Mouse (Mus musculus) ES-Bruce4 (cell line): Measurements from ENCODE around the gene Cyp24a1. TPM values are rescaled to one million over a fixed set of nuclear protein-coding genes. Genes with fewer than 3 reads are reported as not detected.

ENCODE experiments used
- H3K27ac ChIP-seq: 2 replicates; pipeline ENCODE4 v1.5.1; 2012; ENCODE audit warnings: low read length, inconsistent platforms; ENCODE audit not compliant: insufficient read depth
- H3K27me3 ChIP-seq: 2 replicates; pipeline ENCODE4 v1.6.1; 2012; ENCODE audit warnings: mild to moderate bottlenecking, low read length, inconsistent platforms; ENCODE audit not compliant: control insufficient read depth, poor library complexity, insufficient read depth, severe bottlenecking
- H3K36me3 ChIP-seq: 2 replicates; pipeline ENCODE4 v1.6.1; 2012; ENCODE audit warnings: inconsistent platforms, mild to moderate bottlenecking, low read length, moderate library complexity; ENCODE audit not compliant: control insufficient read depth, poor library complexity, insufficient read depth, severe bottlenecking
- H3K4me1 ChIP-seq: one replicate; pipeline ENCODE4 v1.8.1; 2011; ENCODE audit warnings: low read length; ENCODE audit not compliant: control insufficient read depth, insufficient read depth
- H3K4me3 ChIP-seq: 2 replicates; pipeline ENCODE4 v1.5.1; 2011; ENCODE audit warnings: low read depth, mild to moderate bottlenecking, low read length
- H3K9ac ChIP-seq: 2 replicates; pipeline ENCODE4 v1.6.1; 2012; ENCODE audit warnings: low read depth, mild to moderate bottlenecking, inconsistent platforms; ENCODE audit not compliant: poor library complexity, severe bottlenecking
- H3K9me3 ChIP-seq: replicated peaks from 2 replicates; pipeline ENCODE4 v1.6.1; 2012; ENCODE audit warnings: mild to moderate bottlenecking, low read length, inconsistent platforms; ENCODE audit not compliant: control insufficient read depth, poor library complexity, insufficient read depth, severe bottlenecking
- CTCF ChIP-seq: IDR thresholded peaks from one replicate; pipeline ENCODE4 v1.8.1; 2011; ENCODE audit warnings: low read depth, low read length
- EP300 ChIP-seq: IDR thresholded peaks from 2 replicates; pipeline ENCODE4 v1.6.1; 2011; ENCODE audit warnings: low read depth, low read length; ENCODE audit not compliant: insufficient read depth
- POLR2A ChIP-seq: IDR thresholded peaks from one replicate; pipeline ENCODE4 v1.8.1; 2011; ENCODE audit warnings: low read length; ENCODE audit not compliant: insufficient read depth
- polyA plus RNA-seq: library from polyadenylated mRNA; stranded (reverse); fragments of >200 nt; gene quantifications from 2 replicates; pipeline ENCODE4 v1.2.4, GENCODE M21; 2011; ENCODE audit warnings: low read depth; ENCODE audit not compliant: missing spikeins, insufficient read depth, insufficient read length

Cyp24a1 gene
- polyA plus RNA-seq, 1 experiment: not detected

DNA sequence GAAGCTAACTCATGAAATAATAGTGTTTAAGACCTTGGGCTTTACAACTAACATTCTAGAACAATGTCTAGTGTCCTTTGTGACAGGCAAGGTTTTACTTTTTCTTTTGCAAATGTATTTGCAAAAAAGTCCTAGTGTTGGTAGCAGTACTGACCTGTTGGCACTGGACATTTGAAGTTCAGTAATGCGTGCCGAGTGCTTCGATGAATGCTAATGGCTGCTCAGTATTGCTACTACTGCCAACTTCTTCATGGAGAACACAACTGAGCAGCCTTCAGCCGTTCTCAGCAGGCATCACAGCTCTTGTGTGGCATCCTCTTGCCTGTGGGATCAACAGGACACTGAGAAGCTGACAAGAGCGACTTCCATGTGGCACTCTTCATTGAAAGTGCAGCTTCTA lies 22.8 kb downstream of the Cyp24a1 start:
- Histone ChIP-seq H3K9ac (no peak overlapping the region), H3K27me3 (no peaks in the 10 kb centered on the region), H3K4me1 (peaks cover 1% of the 10 kb centered on the region), H3K9me3 (no peaks in the 10 kb centered on the region), H3K4me3 (no peak overlapping the region), H3K36me3 (no peaks in the 10 kb centered on the region), H3K27ac (no peak overlapping the region)
- TF ChIP-seq CTCF: no peak
- TF ChIP-seq EP300: no peak
- no peak for TF ChIP-seq POLR2A

DNA sequence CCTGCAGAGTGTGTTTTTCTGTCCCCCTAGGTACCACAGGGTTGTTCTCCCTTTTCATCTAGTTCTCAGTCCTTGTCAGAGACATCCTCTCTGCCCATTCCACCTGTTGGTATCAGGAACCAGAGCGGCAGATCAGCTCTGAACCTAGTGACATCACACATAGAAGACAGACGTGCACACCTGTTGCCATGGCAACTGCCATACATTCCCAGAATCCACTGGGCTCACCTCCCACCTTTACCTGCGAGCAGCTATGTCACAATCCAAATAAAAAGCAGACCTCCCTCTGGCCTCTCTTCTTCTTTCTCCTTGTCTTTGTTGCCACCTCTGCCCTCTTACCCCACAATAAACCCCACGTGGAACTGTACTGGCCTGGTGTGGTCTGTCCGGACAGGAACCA lies 26.4 kb downstream of the Cyp24a1 start:
- no peaks in the 10 kb centered on the region for H3K36me3 ChIP-seq
- peaks cover 1% of the 10 kb centered on the region for H3K4me1 ChIP-seq
- H3K27me3 ChIP-seq: no peaks in the 10 kb centered on the region
- no peak for TF ChIP-seq CTCF
- no peak for TF ChIP-seq POLR2A
- TF ChIP-seq EP300: no peak
- no peaks in the 10 kb centered on the region for H3K9me3 ChIP-seq
- H3K27ac ChIP-seq: no peak overlapping the region
- no peak overlapping the region for H3K9ac ChIP-seq
- H3K4me3 ChIP-seq: no peak overlapping the region

DNA sequence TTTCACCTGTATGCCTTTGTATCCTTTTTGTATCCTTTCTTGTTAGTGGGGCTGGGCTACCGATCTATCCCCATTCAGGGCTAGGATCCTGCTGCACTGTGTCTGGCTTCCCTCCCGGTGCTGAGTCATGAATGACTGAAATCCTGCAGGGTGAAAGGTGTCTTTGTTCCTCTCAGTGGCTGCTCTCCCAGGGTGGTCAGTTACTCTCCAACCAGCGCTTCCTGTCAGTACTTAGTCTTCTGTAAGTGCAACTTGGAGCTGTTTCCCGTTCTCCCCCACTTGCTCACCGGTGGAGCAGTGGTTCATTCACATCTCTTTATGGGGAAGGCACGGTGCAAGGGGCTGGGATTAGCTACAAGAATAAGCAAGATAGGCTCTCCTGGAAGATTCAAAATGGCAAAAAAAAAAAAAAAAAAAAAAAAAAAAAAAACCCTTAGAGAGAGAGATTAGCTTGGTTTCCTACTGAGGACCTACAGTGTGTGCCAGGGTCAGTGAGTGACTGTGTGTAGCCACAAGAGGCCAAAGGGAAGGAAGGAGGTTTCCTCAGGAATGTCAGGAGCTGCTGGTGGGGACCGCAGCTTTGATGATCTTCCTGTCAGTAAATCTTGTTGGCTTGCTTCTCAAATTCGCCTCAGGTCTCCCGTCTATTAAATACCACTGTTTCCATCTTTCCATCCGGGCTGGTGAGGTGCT lies 27.2 kb downstream of the Cyp24a1 start:
- TF ChIP-seq EP300 (peak; percentile 79), CTCF (no peak)
- Histone ChIP-seq H3K4me1 (peaks cover 1% of the 10 kb centered on the region), H3K36me3 (no peaks in the 10 kb centered on the region), H3K9ac (no peak overlapping the region), H3K27ac (peak overlapping the region; percentile 23; the same call in 1 of the 2 replicates), H3K9me3 (no peaks in the 10 kb centered on the region), H3K27me3 (no peaks in the 10 kb centered on the region), H3K4me3 (0 out of 2 replicates have a peak overlapping the region, but pooled peaks have one; percentile 2)

DNA sequence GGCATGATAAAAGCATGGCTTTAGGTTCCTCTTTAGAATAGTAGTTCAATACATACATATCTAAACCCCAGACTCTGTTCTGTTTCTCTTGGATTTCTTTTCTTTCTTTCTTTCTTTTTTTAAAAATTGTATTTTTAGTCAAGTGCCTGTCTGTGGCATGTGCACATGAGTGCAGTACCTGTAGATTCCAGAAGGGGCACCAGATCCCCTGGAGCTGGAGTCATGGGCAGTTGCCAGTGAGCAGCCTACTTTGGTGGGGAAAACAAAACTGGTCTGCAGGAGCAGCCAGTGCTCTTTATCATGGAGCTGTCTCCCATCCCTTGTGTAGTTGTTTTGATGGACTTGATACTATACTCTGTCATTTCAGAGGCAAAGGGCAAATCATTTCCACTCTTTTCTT lies 28.9 kb downstream of the Cyp24a1 start:
- Histone ChIP-seq H3K36me3 (no peaks in the 10 kb centered on the region), H3K27ac (no peak overlapping the region), H3K4me3 (no peak overlapping the region), H3K4me1 (peaks cover 1% of the 10 kb centered on the region), H3K9ac (no peak overlapping the region), H3K9me3 (no peaks in the 10 kb centered on the region), H3K27me3 (no peaks in the 10 kb centered on the region)
- TF ChIP-seq POLR2A (no peak), CTCF (peak; percentile 47)

DNA sequence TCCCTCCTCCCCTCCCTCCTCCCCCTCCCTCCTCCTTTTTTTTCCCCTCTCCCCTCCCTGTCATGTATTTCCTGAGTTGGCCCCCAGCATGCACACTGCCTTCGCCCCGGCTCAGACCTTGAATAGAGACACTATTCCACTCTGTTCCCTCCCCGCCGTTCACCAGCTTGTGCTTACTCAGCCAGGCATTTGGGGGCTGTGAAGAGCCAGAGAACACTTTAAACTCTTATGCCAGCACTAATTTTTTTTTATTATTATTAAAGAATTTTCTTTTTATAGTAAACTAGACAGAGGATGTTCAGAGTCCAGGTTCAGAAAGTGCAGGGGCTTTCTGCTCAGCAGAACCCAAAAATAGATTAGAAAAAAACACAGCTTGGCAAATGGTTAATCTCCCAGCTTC lies 32.1 kb downstream of the Cyp24a1 start:
- Histone ChIP-seq H3K27me3 (no peaks in the 10 kb centered on the region), H3K36me3 (no peaks in the 10 kb centered on the region), H3K4me1 (no peaks in the 10 kb centered on the region), H3K9me3 (no peaks in the 10 kb centered on the region), H3K9ac (no peak overlapping the region), H3K27ac (no peak overlapping the region), H3K4me3 (no peak overlapping the region)
- TF ChIP-seq CTCF (no peak), EP300 (no peak), POLR2A (no peak)

DNA sequence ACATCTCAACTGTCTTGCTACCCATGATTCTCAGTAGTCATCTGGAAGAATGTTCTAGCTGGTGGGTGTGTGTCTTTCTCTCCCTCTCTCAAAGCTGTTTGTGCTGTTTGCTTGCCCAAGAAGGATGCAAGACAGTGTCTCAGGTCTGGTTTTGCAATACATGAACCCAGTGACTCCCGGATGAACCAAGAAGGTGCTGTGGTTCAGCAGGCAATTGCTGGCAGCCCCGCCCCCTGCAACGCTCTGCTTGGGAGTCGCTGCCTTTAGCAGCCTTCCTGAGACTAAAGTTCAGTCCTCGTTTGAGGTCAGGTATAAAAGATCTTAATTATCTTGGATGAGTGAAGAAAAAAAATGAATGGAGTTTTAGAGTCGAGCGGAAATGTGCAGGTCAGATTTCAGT lies 35.3 kb downstream of the Cyp24a1 start:
- Histone ChIP-seq H3K36me3 (no peaks in the 10 kb centered on the region), H3K4me1 (no peaks in the 10 kb centered on the region), H3K9ac (no peak overlapping the region), H3K4me3 (no peak overlapping the region), H3K27me3 (no peaks in the 10 kb centered on the region), H3K9me3 (no peaks in the 10 kb centered on the region), H3K27ac (no peak overlapping the region)
- TF ChIP-seq EP300: no peak
- TF ChIP-seq POLR2A: no peak
